Mouse (Mus musculus) bone marrow, adult 2 months (tissue): ENCODE measurements around the gene Tnfaip1. TPM values are rescaled to one million over a fixed set of nuclear protein-coding genes. Genes with fewer than 3 reads are reported as not detected.

Source experiments
- H3K27ac ChIP-seq: fragments of 200-500 bp; 2 replicates; pipeline ENCODE4 v1.5.1; 2012; ENCODE audit warnings: low read depth, mild to moderate bottlenecking, control low read depth, inconsistent platforms, low read length; ENCODE audit not compliant: control insufficient read depth, poor library complexity, insufficient read depth
- H3K4me1 ChIP-seq: fragments of 200-500 bp; 2 replicates; pipeline ENCODE4 v1.6.1; 2011; ENCODE audit warnings: low read length; ENCODE audit not compliant: control insufficient read depth, insufficient read depth
- H3K4me3 ChIP-seq: fragments of 200-500 bp; replicated peaks from 2 replicates; pipeline ENCODE3; 2011; ENCODE audit warnings: mild to moderate bottlenecking, low read depth, low read length, control low read depth; ENCODE audit not compliant: control insufficient read depth
- CTCF ChIP-seq: fragments of 200-500 bp; IDR thresholded peaks from 2 replicates; pipeline ENCODE4 v1.5.1; 2011; ENCODE audit warnings: low read length, control low read depth; ENCODE audit not compliant: control insufficient read depth, insufficient read depth
- POLR2A ChIP-seq: fragments of 200-500 bp; IDR thresholded peaks from 2 replicates; pipeline ENCODE4 v1.6.1; 2011; ENCODE audit warnings: low read depth, mild to moderate bottlenecking, control low read depth, low read length, borderline replicate concordance; ENCODE audit not compliant: control insufficient read depth
- WGBS: fragments of 180-500 bp; shearing (Covaris S2); methylation state at CpG from one replicate; pipeline ENCODE4 v1.1.7; 2018; 5-methylcytosine and 5-hydroxymethylcytosine counted together
- polyA plus RNA-seq: library from polyadenylated mRNA; stranded (reverse); fragments of >200 nt; gene quantifications from 2 replicates; pipeline ENCODE4 v1.2.4, GENCODE M21; 2011; ENCODE audit warnings: low replicate concordance; ENCODE audit not compliant: missing spikeins, insufficient read depth, insufficient read length

Tnfaip1 gene
- polyA plus RNA-seq, 1 experiment: 11.7 TPM

DNA sequence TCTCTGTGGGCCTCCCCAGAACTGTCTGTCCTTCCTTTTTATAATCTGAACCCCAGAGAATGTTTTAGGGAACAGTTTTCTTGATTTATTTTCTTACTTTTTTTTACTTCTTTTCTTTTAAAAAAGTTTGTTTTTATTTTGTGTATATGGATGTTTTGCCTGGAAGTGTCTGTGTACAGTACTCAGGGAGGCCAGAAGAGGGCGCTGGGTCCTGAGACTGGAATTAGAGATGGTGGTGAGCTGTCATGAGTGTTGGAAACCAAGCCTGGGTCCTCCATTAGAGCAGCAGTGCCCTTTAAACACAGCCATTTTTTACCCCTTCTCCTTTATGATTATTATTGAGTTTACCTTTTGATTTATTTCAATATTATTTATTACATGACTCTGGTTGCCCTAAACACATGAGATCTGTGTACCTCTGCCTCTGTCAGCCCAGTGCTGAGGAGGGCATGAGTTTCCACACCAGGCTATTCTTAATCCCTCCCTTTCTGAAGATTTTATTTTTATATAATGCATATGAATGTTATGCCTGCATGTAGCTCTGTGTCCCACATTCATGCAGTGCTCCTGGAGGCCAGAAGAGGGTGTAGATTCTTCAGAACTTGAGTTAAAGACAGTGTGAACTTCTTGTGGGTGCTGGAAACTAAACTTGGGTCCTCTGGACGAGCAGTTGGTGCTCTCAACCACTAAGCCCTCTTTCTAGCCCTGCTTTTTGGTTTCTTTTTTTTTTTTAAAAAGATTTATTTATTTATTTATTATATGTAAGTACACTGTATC is 20.4 kb downstream of the Tnfaip1 start:
- TF ChIP-seq CTCF (peak; percentile 45; the same call in 1 of the 2 replicates), POLR2A (no peak)
- H3K4me1 ChIP-seq: no peaks in the 10 kb centered on the region
- no peak overlapping the region for H3K4me3 ChIP-seq
- no peak overlapping the region for H3K27ac ChIP-seq
- WGBS: 63% methylated on average over 2 of the region's 2 CpGs

DNA sequence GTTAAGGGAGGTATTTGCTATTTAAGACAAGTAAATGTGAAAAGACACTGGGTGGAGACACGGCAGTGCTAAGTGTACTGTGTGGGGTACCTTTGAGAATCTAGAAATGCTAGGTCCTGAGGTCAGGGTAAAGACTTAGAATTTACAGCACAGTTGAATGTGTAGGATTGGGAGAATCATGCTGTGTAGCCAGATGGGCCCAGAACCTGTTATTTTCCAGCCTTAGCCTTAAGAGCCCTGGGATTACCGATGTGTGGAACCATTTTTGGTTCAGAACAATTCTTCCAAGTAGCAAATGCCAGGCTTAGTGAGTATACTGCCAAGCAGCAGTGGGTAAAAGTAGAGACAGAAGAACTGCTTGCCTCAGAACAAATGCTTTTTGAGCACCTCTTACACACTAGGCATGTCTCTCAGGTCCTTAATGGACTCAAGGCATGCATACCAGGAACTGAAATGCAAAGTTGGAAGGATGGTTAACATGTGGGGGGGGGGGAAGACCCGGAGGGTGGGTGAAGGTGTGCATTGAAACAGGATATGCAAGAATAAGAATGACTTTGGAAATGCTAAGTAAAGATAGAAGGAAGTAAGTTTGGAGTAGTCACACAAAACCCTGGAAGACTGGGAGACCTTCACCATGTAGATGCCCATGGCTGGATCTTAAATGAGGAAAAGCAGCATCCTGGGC is 22.9 kb downstream of the Tnfaip1 start:
- TF ChIP-seq CTCF: no peak
- TF ChIP-seq POLR2A: no peak
- Histone ChIP-seq H3K27ac (no peak overlapping the region), H3K4me3 (no peak overlapping the region), H3K4me1 (no peaks in the 10 kb centered on the region)
- 54% methylated on average over 3 of the region's 3 CpGs for WGBS

- peak within 1 kb of the TSS; percentile 86 for H3K27ac ChIP-seq
- peak within 1 kb of the TSS; percentile 82 for H3K4me3 ChIP-seq
- H3K4me1 ChIP-seq: no peaks in the 10 kb centered on the region
- TF ChIP-seq POLR2A (peak; percentile 87), CTCF (no peak)
- WGBS: 1% methylated on average over 67 of the region's 67 CpGs
Measured at GRCm38 (mm10) chr11:78512025-78512957, 23.8 kb downstream of the Tnfaip1 start, which contains the start of the genes Tmem199 and Poldip2. Gene Tmem199 (minus strand): TSS chr11:78512172. Gene Poldip2 (plus strand): TSS chr11:78512193.

- TF ChIP-seq CTCF (peak; percentile 45; the same call in 1 of the 2 replicates), POLR2A (no peak)
- H3K4me3 ChIP-seq: no peak overlapping the region
- WGBS: 77% methylated on average over 5 of the region's 5 CpGs
Measured at GRCm38 (mm10) chr11:78509148-78509547, 27.0 kb downstream of the Tnfaip1 start.

GRCm38 (mm10) chr11:78505430-78505829 is 30.7 kb downstream of the Tnfaip1 start:
- H3K4me3 ChIP-seq: no peak overlapping the region
- TF ChIP-seq POLR2A (no peak), CTCF (no peak)
- no peaks in the 10 kb centered on the region for H3K4me1 ChIP-seq
- WGBS: 67% methylated on average over 3 of the region's 3 CpGs
- H3K27ac ChIP-seq: no peak overlapping the region

More at GRCm38 (mm10) chr11:78509148-78509547, 27.0 kb downstream of the Tnfaip1 start:
- Histone ChIP-seq H3K4me1 (no peaks in the 10 kb centered on the region), H3K27ac (no peak overlapping the region)

GRCm38 (mm10) chr11:78502909-78503650 is 33.1 kb downstream of the Tnfaip1 start, which contains the start of gene Sebox:
Gene Sebox (plus strand): TSS chr11:78503447.
- TF ChIP-seq CTCF (no peak), POLR2A (no peak)
- WGBS: 59% methylated on average over 7 of the region's 7 CpGs
- no peak within 1 kb of the TSS for H3K4me3 ChIP-seq

GRCm38 (mm10) chr11:78501529-78501928 is 34.6 kb downstream of the Tnfaip1 start:
- no peak for TF ChIP-seq CTCF
- no peak for TF ChIP-seq POLR2A
- WGBS: 77% methylated on average over 20 of the region's 20 CpGs
- Histone ChIP-seq H3K4me3 (no peak overlapping the region), H3K27ac (no peak overlapping the region), H3K4me1 (no peaks in the 10 kb centered on the region)

More at GRCm38 (mm10) chr11:78502909-78503650, 33.1 kb downstream of the Tnfaip1 start, which contains the start of gene Sebox:
- H3K27ac ChIP-seq: no peak within 1 kb of the TSS
- no peaks in the 10 kb centered on the region for H3K4me1 ChIP-seq
